Mouse (Mus musculus): Measurements from ENCODE around the gene Mmp25. TPM values are rescaled to one million over a fixed set of nuclear protein-coding genes. Genes with fewer than 3 reads are reported as not detected.
"Not testable (repeated sequence)": the region's sequence is repeated elsewhere in the genome, so short reads cannot be mapped to it uniquely, and the experiment has no call there.

Mmp25 gene
- polyA plus RNA-seq, 1 experiment from 2014 or later: 0.86 TPM

GRCm38 (mm10) chr17:23601836-23602585 is 43.1 kb downstream of the Mmp25 start:
- DNase-seq (peak; percentile 73), ATAC-seq (ENCODE audit: insufficient read depth) (no peak)
- Histone ChIP-seq H3K9me3 (ENCODE audit: low read depth, low read length) (no peaks in the 10 kb centered on the region), H3K9ac (no peak overlapping the region), H3K4me1 (ENCODE audit: insufficient read depth) (0 out of 2 replicates have a peak, but pooled peaks cover 5% of the 10 kb centered on the region), H3K27me3 (ENCODE audit: insufficient read depth, low read length) (no peaks in the 10 kb centered on the region), H3K27ac (ENCODE audit: low read depth) (no peak overlapping the region), H3K4me2 (no peak overlapping the region), H3K36me3 (ENCODE audit: insufficient read depth) (no peaks in the 10 kb centered on the region), H3K4me3 (ENCODE audit: low read depth, low read length) (no peak overlapping the region)
- WGBS: 34% methylated on average over 10 of the region's 10 CpGs
- no peak for TF ChIP-seq CTCF (IDR thresholded peaks at IDR 0.05; ENCODE audit: low read depth)

GRCm38 (mm10) chr17:23600641-23601622 is 44.1 kb downstream of the Mmp25 start, which contains the start of gene Zscan10:
Gene Zscan10 (plus strand): TSS chr17:23600856.
- H3K4me1 ChIP-seq (ENCODE audit: insufficient read depth): 0 out of 2 replicates have a peak, but pooled peaks cover 5% of the 10 kb centered on the region
- H3K27ac ChIP-seq (ENCODE audit: low read depth): peak within 1 kb of the TSS; percentile 93
- DNase-seq (no peak), ATAC-seq (ENCODE audit: insufficient read depth) (no peak)
- TF ChIP-seq CTCF (IDR thresholded peaks at IDR 0.05; ENCODE audit: low read depth): no peak
- peak within 1 kb of the TSS; percentile 80 for H3K4me2 ChIP-seq
- no peaks in the 10 kb centered on the region for H3K9me3 ChIP-seq (ENCODE audit: low read depth, low read length)
- 55% methylated on average over 15 of the region's 15 CpGs for WGBS
- H3K4me3 ChIP-seq (ENCODE audit: low read depth, low read length): peak within 1 kb of the TSS; percentile 46; the same call in 1 of the 2 replicates
- H3K27me3 ChIP-seq (ENCODE audit: insufficient read depth, low read length): no peaks in the 10 kb centered on the region
- no peak within 1 kb of the TSS; the same call in 1 of the 2 replicates for H3K9ac ChIP-seq
- no peaks in the 10 kb centered on the region for H3K36me3 ChIP-seq (ENCODE audit: insufficient read depth)

- WGBS: 38% methylated on average over 7 of the region's 7 CpGs
- ATAC-seq (ENCODE audit: insufficient read depth) (0 out of 2 replicates have a peak, but pooled peaks have one; percentile 0), DNase-seq (peak; percentile 10)
- Histone ChIP-seq H3K9me3 (ENCODE audit: low read depth, low read length) (no peaks in the 10 kb centered on the region), H3K27me3 (ENCODE audit: insufficient read depth, low read length) (no peaks in the 10 kb centered on the region), H3K4me3 (ENCODE audit: low read depth, low read length) (peak overlapping the region; percentile 46), H3K36me3 (ENCODE audit: insufficient read depth) (no peaks in the 10 kb centered on the region), H3K27ac (ENCODE audit: low read depth) (peak overlapping the region; percentile 93), H3K9ac (peak overlapping the region; percentile 65), H3K4me1 (ENCODE audit: insufficient read depth) (0 out of 2 replicates have a peak, but pooled peaks cover 5% of the 10 kb centered on the region), H3K4me2 (peak overlapping the region; percentile 80)
- TF ChIP-seq CTCF (IDR thresholded peaks at IDR 0.05; ENCODE audit: low read depth): no peak
Observed at GRCm38 (mm10) chr17:23599605-23600063, 45.4 kb downstream of the Mmp25 start.

- Histone ChIP-seq H3K4me3 (ENCODE audit: low read depth, low read length) (peak within 1 kb of the TSS; percentile 46), H3K27me3 (ENCODE audit: insufficient read depth, low read length) (no peaks in the 10 kb centered on the region), H3K27ac (ENCODE audit: low read depth) (peak within 1 kb of the TSS; percentile 93), H3K9me3 (ENCODE audit: low read depth, low read length) (no peaks in the 10 kb centered on the region), H3K36me3 (ENCODE audit: insufficient read depth) (no peaks in the 10 kb centered on the region), H3K4me1 (ENCODE audit: insufficient read depth) (0 out of 2 replicates have a peak, but pooled peaks cover 5% of the 10 kb centered on the region), H3K9ac (peak within 1 kb of the TSS; percentile 65), H3K4me2 (peak within 1 kb of the TSS; percentile 80)
- WGBS: 5% methylated on average over 31 of the region's 31 CpGs
- peak; percentile 97 for DNase-seq
- no peak for TF ChIP-seq CTCF (IDR thresholded peaks at IDR 0.05; ENCODE audit: low read depth)
- peak; percentile 97 for ATAC-seq (ENCODE audit: insufficient read depth)
Observed at GRCm38 (mm10) chr17:23598582-23599552, 46.2 kb downstream of the Mmp25 start, which contains the start of gene Zfp13. Gene Zfp13 (minus strand): TSS chr17:23599487.

- DNase-seq; H3K4me3 ChIP-seq (ENCODE audit: low read depth, low read length); H3K4me2 ChIP-seq; ATAC-seq (ENCODE audit: insufficient read depth); H3K36me3 ChIP-seq (ENCODE audit: insufficient read depth); H3K9me3 ChIP-seq (ENCODE audit: low read depth, low read length); H3K27ac ChIP-seq (ENCODE audit: low read depth); H3K9ac ChIP-seq; H3K4me1 ChIP-seq (ENCODE audit: insufficient read depth); H3K27me3 ChIP-seq (ENCODE audit: insufficient read depth, low read length): not testable (repeated sequence)
- WGBS: 75% methylated on average over 4 of the region's 4 CpGs
Observed at GRCm38 (mm10) chr17:23595139-23595538, 49.9 kb downstream of the Mmp25 start.

GRCm38 (mm10) chr17:23592926-23593300 is 52.2 kb downstream of the Mmp25 start:
- no peaks in the 10 kb centered on the region for H3K27me3 ChIP-seq (ENCODE audit: insufficient read depth, low read length)
- DNase-seq: no peak
- WGBS: 10% methylated on average over 13 of the region's 13 CpGs
- peak overlapping the region; percentile 70; the same call in 1 of the 2 replicates for H3K27ac ChIP-seq (ENCODE audit: low read depth)
- H3K4me3 ChIP-seq (ENCODE audit: low read depth, low read length): peak overlapping the region; percentile 50
- H3K36me3 ChIP-seq (ENCODE audit: insufficient read depth): no peaks in the 10 kb centered on the region
- H3K4me1 ChIP-seq (ENCODE audit: insufficient read depth): 0 out of 2 replicates have a peak, but pooled peaks cover 5% of the 10 kb centered on the region
- H3K9me3 ChIP-seq (ENCODE audit: low read depth, low read length): no peaks in the 10 kb centered on the region
- peak overlapping the region; percentile 67 for H3K9ac ChIP-seq
- no peak for TF ChIP-seq CTCF (IDR thresholded peaks at IDR 0.05; ENCODE audit: low read depth)
- ATAC-seq (ENCODE audit: insufficient read depth): peak; percentile 62
- peak overlapping the region; percentile 90 for H3K4me2 ChIP-seq

All from lung, embryonic 14.5 days (tissue).